Mouse (Mus musculus) brain, embryonic 14.5 days (tissue): ENCODE measurements around the gene Nhp2. TPM values are rescaled to one million over a fixed set of nuclear protein-coding genes. Genes with fewer than 3 reads are reported as not detected.

Experiments used
- DNase-seq: peaks from one replicate; pipeline ENCODE4 v3.0.0-alpha.2; 2011; ENCODE audit warnings: low read depth
- CTCF ChIP-seq: fragments of 200-500 bp; IDR thresholded peaks from 2 replicates; pipeline ENCODE4 v1.5.1; 2012; ENCODE audit warnings: inconsistent platforms, mild to moderate bottlenecking, moderate library complexity, borderline replicate concordance; ENCODE audit not compliant: insufficient read depth, insufficient read length; ENCODE audit errors: extremely low read depth
- POLR2A ChIP-seq: fragments of 200-500 bp; IDR thresholded peaks from 2 replicates; pipeline ENCODE4 v1.6.1; 2012; ENCODE audit warnings: mild to moderate bottlenecking, inconsistent platforms, borderline replicate concordance; ENCODE audit not compliant: poor library complexity, insufficient read depth, insufficient read length, severe bottlenecking; ENCODE audit errors: extremely low read depth
- polyA plus RNA-seq: library from polyadenylated mRNA; depleted of rRNA; stranded (reverse); fragments of >200 nt; gene quantifications from 2 replicates; pipeline ENCODE4 v1.2.3, GENCODE M21; 2012; rRNA removed

Gene Nhp2
- polyA plus RNA-seq, result 69.2 and 78.5 TPM in 2 replicates

DNA sequence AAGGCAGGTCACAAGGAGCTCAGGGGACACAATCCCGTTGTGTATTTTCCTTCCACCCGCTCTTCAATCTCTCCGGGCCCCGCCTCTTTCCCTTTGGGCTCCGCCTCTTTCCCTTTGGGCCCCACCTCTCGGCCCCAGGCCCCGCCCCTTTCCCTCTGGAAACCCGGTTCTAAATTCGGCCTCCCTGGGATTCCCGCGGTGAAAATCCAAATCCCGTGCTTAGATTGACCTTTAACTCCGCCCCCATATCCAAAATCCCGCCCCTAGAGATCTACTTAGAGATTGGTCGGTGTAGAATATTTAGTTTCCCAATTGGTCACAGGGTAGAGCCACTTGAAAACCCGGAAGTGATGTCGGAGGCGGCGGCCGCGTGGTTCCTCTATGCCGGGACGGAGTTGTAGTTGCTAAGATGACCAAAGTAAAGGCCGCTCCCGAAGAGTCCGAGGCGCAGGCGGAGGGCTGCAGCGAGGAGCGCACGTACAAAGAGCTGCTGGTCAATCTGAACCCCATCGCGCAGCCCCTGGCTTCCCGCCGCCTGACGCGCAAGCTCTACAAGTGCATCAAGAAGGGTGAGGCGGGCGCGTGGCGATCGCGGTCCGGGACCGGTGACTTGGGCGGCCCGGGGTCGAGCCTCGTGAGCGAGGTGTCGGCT, at the start of gene Nhp2:
TSS of gene Nhp2 (plus strand) at position 327 of the 652 bp plus-strand sequence.
- TF ChIP-seq POLR2A (peak; percentile 27; the same call in 1 of the 2 replicates), CTCF (no peak)
- DNase-seq, result peak; percentile 99

DNA sequence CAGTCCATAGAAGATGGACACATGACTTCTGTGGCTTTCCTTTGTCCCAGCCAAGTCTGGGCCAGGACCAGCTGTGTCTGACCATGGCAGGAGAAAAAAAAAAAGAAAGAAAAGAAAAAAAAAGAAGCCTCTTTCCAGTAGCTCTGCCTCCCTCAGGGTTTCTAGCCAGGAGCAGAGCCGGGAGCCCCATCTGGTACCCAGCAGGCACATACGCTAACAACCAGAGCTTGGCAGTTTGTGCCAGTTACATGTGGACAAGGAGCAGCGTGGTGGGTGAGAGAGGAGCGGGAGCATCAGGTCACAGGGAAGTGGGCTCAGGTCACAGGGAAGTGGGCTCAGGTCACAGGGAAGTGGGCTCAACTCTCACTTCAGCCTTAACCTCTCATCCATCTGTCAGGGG, 43.1 kb upstream of the Nhp2 start:
- peak; percentile 59 for DNase-seq

DNA sequence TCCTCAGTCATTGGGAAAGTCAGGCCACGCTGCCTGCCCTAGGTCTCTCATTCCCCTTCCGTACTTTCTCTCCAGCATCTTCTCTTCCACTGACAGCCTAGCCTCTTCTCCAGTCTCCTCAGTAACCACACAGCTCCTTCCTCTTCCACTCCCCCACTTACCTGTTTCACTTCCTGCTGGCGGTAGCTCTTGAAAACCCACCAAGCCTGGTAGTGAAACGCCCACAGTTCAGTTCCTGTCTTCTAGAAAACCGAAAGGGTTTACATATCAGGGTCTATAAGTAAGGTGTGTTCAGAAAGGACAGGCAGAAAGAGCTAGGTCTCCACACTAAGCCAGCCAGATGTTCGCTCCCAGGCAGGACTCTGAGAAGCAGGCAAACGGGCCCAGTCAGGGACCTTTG, 41.9 kb upstream of the Nhp2 start:
- no peak for DNase-seq

More for the DNA sequence above, 43.1 kb upstream of the Nhp2 start:
- TF ChIP-seq POLR2A (no peak), CTCF (no peak)

DNA sequence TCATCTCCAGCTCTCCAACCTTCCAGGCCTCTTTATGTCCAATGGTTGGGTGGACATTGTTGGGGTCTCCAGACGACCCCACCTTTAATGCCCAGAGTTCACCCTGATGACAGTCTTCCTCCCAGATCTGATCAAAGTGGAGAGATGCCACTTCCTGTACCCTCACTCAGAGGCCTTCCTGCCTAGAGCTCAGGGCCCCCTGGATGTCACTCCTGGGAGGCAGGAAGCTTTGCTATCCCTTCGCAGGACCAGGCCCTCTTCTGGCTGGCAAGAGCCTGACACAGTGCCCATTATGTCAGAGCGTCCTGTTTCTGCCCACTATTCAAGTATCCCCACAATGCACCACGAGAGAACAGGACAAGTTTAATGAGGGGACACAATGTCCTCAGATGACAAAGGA, 40.5 kb upstream of the Nhp2 start:
- TF ChIP-seq POLR2A, result no peak
- no peak for TF ChIP-seq CTCF
- DNase-seq, result no peak

More for the DNA sequence above, 41.9 kb upstream of the Nhp2 start:
- TF ChIP-seq POLR2A, result no peak
- no peak for TF ChIP-seq CTCF

DNA sequence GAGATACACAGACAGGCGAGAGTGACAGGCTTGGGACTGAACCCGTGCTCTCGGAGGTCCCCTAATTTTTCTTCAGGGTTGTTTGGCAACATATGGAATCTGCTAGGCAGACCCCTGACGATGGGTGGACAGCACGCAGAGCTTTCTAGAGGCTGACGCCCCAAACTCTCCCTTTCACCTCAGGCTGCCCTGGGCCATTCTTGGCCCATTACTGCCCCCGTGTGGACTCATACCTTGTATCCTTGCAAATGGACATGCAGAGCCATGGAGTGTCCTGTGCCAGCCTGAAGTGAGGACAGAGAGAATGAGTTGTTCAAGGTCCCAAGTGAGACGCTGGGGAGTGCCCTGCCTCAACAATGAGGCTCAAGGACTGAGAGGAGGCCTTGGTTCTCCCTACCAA, 36.8 kb upstream of the Nhp2 start:
- TF ChIP-seq CTCF (peak; percentile 65; the same call in 1 of the 2 replicates), POLR2A (no peak)
- peak; percentile 69 for DNase-seq

DNA sequence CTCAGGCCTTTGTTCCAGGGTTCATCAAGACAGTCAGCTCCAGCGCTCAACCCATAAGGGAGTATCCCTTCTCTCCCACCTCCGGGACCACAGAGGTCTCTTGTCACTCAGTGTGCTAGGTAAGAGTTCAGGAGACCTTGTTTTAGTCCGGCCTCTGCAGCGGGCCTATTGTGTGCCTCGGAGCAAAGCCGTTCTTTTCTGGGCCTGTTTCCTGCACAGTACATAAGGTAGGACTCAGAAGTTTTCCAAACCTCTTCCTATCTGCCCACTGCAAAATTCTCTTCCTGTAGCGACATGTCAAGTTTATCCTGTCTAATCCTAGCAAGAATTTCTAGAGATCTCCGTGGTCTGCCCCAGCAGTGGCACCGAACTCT, 35.5 kb upstream of the Nhp2 start:
- no peak for DNase-seq
- TF ChIP-seq POLR2A (no peak), CTCF (no peak)

DNA sequence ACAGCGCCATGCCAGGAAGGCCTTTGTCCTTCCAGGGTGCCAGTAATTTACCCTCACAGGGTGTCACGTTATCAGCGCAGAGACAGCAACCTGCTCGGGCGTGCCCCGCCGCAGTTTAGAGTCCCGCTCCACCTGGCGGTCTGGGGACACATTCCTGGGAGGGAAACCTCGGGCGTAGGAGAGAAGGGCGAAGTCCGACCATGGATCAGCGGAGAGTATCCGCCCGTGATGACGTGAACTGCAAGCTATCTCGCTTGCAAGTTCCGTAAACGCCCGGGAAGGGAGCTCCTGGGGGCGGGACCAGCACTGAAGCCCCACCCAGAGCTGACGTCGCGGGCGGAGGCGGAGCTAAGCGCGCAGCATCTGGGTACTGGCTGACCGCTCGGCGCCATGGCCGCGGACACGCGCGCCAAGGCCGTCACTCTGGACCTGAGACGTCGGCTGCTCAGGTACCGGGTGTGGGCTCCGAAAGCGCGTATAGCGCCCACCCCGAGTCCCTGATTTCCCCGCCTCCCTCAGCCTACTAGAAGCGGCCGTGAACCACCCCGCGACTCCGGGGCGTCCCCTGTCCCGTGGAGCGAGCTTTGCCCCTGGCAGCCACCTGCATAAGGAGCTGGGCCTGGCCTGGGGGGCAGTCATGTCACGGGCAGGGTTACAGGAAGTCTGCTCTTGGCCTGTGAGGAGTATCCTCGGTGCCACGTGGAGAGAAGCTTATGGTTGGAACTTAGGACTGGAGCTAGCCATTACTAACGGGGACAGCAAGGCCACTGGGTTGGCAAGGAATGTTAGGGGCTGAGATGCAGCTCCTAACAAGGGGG, 34.9 kb upstream of the Nhp2 start, which contains the start of gene Phykpl:
TSS of gene Phykpl (plus strand) at position 327 of the 818 bp plus-strand sequence.
- peak; percentile 99 for DNase-seq
- 0 out of 2 replicates have a peak, but pooled peaks have one; percentile 24 for TF ChIP-seq CTCF
- peak; percentile 84 for TF ChIP-seq POLR2A

DNA sequence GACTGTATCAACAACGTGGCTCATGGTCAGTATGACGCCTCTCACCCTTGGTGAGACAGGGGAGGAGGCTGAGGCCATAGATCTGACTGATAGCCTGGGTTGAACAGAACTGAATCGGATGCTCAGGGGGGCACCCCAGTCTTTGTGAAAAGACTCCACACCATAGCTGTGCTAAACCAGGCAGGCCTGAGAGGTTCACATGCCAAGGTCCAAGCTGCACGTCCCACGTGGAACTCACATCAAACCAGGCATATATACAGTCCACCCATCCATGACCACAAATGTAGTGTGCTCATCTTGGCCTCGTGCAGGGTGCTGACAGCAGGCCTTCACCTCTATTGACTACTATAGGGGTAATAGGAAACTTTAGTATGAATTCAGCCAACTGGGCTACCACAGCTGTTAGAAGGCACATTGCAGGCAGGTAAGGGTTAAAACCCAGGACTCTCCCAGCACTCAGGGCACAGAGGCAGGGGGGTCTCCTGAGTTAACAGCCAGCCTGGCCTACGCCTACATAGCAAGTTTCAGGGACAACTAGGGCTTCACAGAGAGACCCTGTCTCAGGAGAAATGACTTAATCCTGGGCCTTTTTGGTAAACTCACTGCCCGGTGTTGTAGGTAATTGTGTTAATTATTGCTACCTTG, 33.8 kb upstream of the Nhp2 start:
- no peak for TF ChIP-seq POLR2A
- TF ChIP-seq CTCF, result no peak
- no peak for DNase-seq

DNA sequence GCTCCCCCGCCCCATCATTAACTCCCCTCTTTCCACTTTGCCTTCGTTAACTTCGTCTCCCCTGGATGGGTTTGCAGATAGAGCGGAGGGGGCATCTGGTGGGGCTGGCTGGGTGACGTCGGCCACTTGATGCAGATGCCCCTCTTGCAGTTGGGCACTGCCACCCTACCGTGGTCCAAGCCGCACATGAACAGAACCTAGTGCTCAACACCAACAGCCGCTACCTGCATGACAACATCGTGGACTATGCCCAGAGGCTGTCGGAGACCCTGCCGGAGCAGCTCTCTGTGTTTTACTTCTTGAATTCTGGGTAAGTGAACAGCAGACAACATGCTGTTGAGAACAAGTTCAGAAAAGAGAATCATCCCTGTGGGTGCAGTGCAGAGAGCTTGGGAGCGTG, 33.1 kb upstream of the Nhp2 start:
- DNase-seq, result no peak
- no peak for TF ChIP-seq POLR2A
- TF ChIP-seq CTCF, result no peak

DNA sequence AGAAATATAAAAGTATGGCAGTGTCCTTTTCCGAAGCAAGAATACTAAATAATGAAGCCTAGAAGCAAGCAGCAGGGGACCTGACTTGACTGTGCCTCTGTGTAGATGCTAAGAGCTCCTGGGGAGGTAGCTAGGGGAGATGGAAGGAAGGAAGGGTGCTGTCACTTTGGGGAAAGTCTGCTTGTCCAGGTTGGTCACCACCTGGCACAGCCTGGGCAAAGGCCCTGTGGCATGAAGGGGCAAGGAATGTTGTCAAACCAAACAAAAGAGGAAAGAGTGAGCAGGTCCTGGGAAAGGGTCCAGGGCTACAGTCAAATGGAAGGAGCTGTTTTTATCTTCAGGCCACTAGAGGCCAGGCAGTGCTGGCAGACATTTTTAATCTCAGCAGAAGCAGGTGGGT, 32.5 kb upstream of the Nhp2 start:
- TF ChIP-seq CTCF (no peak), POLR2A (no peak)
- no peak for DNase-seq

DNA sequence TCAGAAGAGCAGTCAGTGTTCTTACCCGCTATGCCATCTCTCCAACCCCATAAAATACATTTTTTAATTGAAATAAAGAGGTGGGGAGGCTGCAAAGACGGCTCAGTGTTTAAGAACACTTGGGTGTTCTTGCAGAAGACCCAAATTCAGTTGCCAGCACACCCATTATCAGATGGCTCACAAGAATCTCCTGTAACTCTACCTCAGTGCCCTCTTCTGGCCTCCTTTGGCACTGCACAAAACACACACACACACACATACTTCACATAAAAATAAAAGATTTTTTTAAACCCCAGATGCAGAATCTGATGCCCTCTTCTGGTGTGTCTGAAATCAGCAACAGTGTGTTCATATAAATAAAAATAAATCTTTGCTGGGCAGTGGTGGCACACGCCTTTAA, 30.7 kb upstream of the Nhp2 start:
- no peak for DNase-seq
- TF ChIP-seq CTCF (peak; percentile 18; the same call in 1 of the 2 replicates), POLR2A (no peak)
